Mouse (Mus musculus): ENCODE results near the gene H2-Eb1.

DNA sequence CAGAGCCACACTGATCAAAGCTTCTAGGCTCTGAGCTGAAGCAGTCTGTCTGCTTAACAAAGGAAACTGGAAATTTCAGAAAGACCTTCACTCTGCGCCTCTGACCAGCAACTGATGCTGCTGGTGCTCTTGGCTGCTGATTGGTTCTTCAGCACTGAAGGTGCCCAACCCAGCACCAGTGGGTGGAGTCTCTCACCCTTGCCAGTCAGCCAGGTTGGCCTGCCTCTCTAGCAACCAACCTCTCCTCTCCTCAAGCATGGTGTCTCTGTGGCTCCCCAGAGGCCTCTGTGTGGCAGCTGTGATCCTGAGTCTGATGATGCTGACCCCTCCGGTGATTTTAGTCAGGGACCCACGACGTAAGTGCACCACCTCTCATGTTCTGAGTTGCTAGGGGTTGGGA lies 19.8 kb downstream of the H2-Eb1 start, which contains the start of gene H2-Eb2:
- no peak for TF ChIP-seq CTCF (IDR thresholded peaks at IDR 0.05; ENCODE audit: low read depth, low read length)
- TF ChIP-seq GATA1 (IDR thresholded peaks at IDR 0.05; ENCODE audit: borderline replicate concordance, low read length), result no peak
- TF ChIP-seq TAL1 (conservative IDR thresholded peaks at IDR 0.05; ENCODE audit: low read depth, low read length), result no peak
- no peak for TF ChIP-seq POLR2AphosphoS5 (IDR thresholded peaks at IDR 0.05; ENCODE audit: insufficient replicate concordance, low read depth, low read length)

Data from G1E (cell line).